Mouse (Mus musculus) hindbrain, embryonic 13.5 days (tissue): ENCODE results near the gene Spata18. TPM values are rescaled to one million over a fixed set of nuclear protein-coding genes. Genes with fewer than 3 reads are reported as not detected.

Experiments
- ATAC-seq: fragments of 200-750 bp; cut with Nextera tagmentation; 2 replicates; pipeline ENCODE4 v1.8.0; 2017; ENCODE audit warnings: moderate TSS enrichment; ENCODE audit not compliant: low FRiP score
- H3K27ac ChIP-seq: fragments of 300-500 bp; sonication (generic); 2 replicates; pipeline ENCODE4 v1.5.1; 2015; ENCODE audit warnings: inconsistent platforms, mild to moderate bottlenecking, moderate library complexity
- H3K27me3 ChIP-seq: fragments of 300-500 bp; sonication (generic); 2 replicates; pipeline ENCODE4 v1.6.1; 2015; ENCODE audit warnings: mild to moderate bottlenecking, inconsistent platforms
- H3K36me3 ChIP-seq: fragments of 300-500 bp; sonication (generic); 2 replicates; pipeline ENCODE4 v1.6.1; 2015; ENCODE audit warnings: mild to moderate bottlenecking, inconsistent platforms
- H3K4me1 ChIP-seq: fragments of 300-500 bp; sonication (generic); replicated peaks from 2 replicates; pipeline ENCODE4 v1.6.1; 2015; ENCODE audit warnings: inconsistent platforms
- H3K4me2 ChIP-seq: fragments of 300-500 bp; sonication (generic); 2 replicates; pipeline ENCODE4 v1.6.1; 2015; ENCODE audit warnings: inconsistent platforms, mild to moderate bottlenecking, moderate library complexity
- H3K4me3 ChIP-seq: fragments of 300-500 bp; sonication (generic); 2 replicates; pipeline ENCODE4 v1.5.1; 2015; ENCODE audit warnings: mild to moderate bottlenecking, inconsistent platforms
- H3K9ac ChIP-seq: fragments of 300-500 bp; sonication (generic); 2 replicates; pipeline ENCODE4 v1.6.1; 2015; ENCODE audit warnings: mild to moderate bottlenecking, inconsistent platforms
- H3K9me3 ChIP-seq: fragments of 300-500 bp; sonication (generic); 2 replicates; pipeline ENCODE4 v1.6.1; 2016; ENCODE audit warnings: inconsistent platforms
- WGBS: fragments of 180-500 bp; shearing (Covaris S2); methylation state at CpG from one replicate; pipeline ENCODE4 v1.1.7; 2015; 5-methylcytosine and 5-hydroxymethylcytosine counted together
- polyA plus RNA-seq: library from polyadenylated mRNA; unstranded; fragments of >200 nt; fragmentation: Nextera tagmentation; extraction: Ambion mirVana; gene quantifications from 2 replicates; pipeline ENCODE4 v1.2.1, GENCODE M21; 2015

Spata18 gene
- polyA plus RNA-seq, 1 experiment from 2014 or later, result 1.4 TPM

GRCm38 (mm10) chr5:73675604-73676003, 24.4 kb downstream of the Spata18 start:
- Histone ChIP-seq H3K27ac (no peak overlapping the region), H3K36me3 (no peaks in the 10 kb centered on the region), H3K4me2 (no peak overlapping the region), H3K4me1 (no peaks in the 10 kb centered on the region), H3K9me3 (no peaks in the 10 kb centered on the region), H3K4me3 (no peak overlapping the region), H3K27me3 (no peaks in the 10 kb centered on the region), H3K9ac (no peak overlapping the region)
- no peak for ATAC-seq
- WGBS, result 90% methylated on average over 3 of the region's 3 CpGs

DNA sequence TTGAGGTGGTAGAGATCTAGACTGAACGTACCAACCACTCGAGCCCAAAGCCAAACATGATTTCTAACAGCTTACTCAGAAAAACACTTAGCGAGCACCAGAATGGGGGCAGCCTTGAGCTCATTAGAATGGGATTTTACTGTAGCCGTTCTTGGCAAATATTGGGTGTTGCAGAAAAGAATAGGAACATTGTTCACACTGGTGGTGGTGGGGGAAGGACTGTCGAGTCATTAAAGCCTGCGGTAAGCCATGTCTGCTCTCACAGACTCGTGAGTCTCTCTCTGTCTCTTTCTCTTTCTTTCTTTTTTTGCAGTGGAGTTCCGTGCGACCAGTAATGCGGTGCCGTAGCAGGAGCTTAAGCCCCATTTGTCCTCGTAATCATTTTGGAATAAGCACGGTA, 25.4 kb downstream of the Spata18 start:
- Histone ChIP-seq H3K4me3 (no peak overlapping the region), H3K9me3 (no peaks in the 10 kb centered on the region), H3K27me3 (no peaks in the 10 kb centered on the region), H3K4me2 (no peak overlapping the region), H3K27ac (no peak overlapping the region), H3K4me1 (no peaks in the 10 kb centered on the region), H3K9ac (no peak overlapping the region), H3K36me3 (no peaks in the 10 kb centered on the region)
- WGBS, result 73% methylated on average over 13 of the region's 13 CpGs
- ATAC-seq, result no peak

DNA sequence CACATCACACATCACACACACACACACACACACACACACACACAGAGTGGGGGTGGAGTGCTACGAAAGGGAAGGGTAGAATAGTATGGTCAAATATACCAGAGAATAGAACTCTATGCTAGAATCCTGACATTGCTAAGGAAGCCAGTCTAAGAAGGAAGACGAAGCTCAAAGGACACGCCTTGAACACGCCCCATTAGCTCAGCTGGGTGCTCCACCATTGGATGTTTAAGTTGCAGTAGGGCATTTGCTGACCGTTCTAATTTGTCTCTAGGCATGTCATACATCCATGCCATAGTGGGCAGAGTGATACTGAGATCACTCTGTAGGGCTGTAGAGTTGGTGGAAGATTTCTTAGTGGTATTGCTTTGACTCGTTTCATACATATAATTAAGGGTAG, 32.0 kb downstream of the Spata18 start:
- no peaks in the 10 kb centered on the region for H3K9me3 ChIP-seq
- H3K9ac ChIP-seq, result no peak overlapping the region
- no peak overlapping the region for H3K27ac ChIP-seq
- no peak for ATAC-seq
- no peaks in the 10 kb centered on the region for H3K27me3 ChIP-seq
- H3K4me2 ChIP-seq, result no peak overlapping the region
- 86% methylated on average over 6 of the region's 6 CpGs for WGBS
- H3K4me3 ChIP-seq, result no peak overlapping the region
- no peaks in the 10 kb centered on the region for H3K36me3 ChIP-seq
- no peaks in the 10 kb centered on the region for H3K4me1 ChIP-seq

DNA sequence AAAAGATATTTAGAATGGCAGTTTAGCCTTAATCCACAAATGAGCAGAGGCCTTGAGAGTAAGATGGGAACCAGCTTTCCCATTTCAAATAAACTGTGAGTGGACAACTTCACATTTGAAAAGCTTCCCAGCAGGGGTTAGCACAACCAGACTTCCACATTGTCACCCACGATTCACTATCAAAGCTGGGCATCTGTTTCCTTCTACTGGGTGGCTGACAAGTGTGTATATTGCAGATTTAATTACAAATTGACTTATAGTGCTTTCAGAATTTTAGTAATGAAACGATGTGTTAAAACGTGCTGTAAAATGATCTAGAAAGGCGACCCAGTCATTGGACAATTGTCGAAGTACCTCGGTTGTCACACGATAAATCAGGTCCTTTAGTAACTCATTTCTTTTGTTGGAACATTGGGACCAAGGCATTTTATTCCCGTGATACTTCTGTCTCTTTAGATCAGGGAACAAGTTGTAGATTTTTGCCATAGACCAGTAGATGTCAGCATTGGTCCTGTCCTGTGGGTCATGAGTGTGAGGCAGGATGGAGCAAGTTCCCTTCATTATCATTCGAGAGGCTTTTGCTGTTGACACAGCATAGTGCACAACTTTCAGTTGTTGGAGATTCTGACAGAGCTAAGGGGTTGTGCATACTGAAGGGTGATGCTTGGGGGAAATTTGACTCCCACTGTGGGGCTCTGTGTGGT, 32.7 kb downstream of the Spata18 start:
- no peak for ATAC-seq
- WGBS, result 55% methylated on average over 9 of the region's 9 CpGs

GRCm38 (mm10) chr5:73686149-73686548, 35.0 kb downstream of the Spata18 start:
- Histone ChIP-seq H3K27ac (no peak overlapping the region), H3K4me1 (no peaks in the 10 kb centered on the region), H3K4me3 (no peak overlapping the region), H3K9ac (no peak overlapping the region), H3K4me2 (no peak overlapping the region), H3K36me3 (no peaks in the 10 kb centered on the region), H3K27me3 (no peaks in the 10 kb centered on the region), H3K9me3 (no peaks in the 10 kb centered on the region)
- WGBS, result 27% methylated on average over 4 of the region's 4 CpGs
- ATAC-seq, result no peak

More for the DNA sequence above, 32.7 kb downstream of the Spata18 start:
- H3K9me3 ChIP-seq, result no peaks in the 10 kb centered on the region
- no peak overlapping the region for H3K4me2 ChIP-seq
- H3K9ac ChIP-seq, result no peak overlapping the region
- H3K36me3 ChIP-seq, result no peaks in the 10 kb centered on the region
- no peaks in the 10 kb centered on the region for H3K4me1 ChIP-seq
- H3K27ac ChIP-seq, result no peak overlapping the region
- H3K4me3 ChIP-seq, result no peak overlapping the region
- H3K27me3 ChIP-seq, result no peaks in the 10 kb centered on the region

DNA sequence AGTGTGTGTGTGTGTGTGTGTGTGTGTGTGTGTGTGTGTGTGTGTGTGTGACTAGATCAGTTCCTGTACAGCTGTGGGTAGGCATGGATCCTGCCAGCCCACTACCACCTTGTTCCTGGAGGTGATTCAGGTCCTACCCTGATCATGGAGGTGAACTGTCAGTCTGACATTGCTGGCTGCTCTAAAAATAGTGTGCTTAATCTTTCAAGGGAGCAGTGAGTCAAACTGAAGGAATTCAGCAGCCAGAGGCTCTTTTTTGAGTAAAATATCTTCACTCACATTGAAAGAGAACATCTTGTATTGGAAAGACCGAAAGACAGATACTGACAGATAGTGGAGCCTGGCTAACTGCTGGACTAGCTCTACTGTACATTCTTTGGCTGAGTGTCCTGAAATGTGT, 37.4 kb downstream of the Spata18 start:
- Histone ChIP-seq H3K4me1 (no peaks in the 10 kb centered on the region), H3K9ac (no peak overlapping the region), H3K27me3 (no peaks in the 10 kb centered on the region), H3K4me2 (no peak overlapping the region), H3K4me3 (no peak overlapping the region), H3K27ac (no peak overlapping the region), H3K9me3 (no peaks in the 10 kb centered on the region), H3K36me3 (no peaks in the 10 kb centered on the region)
- no peak for ATAC-seq
- WGBS, result 97% methylated on average over 1 of the region's 1 CpGs

GRCm38 (mm10) chr5:73690146-73690545, 39.0 kb downstream of the Spata18 start:
- Histone ChIP-seq H3K36me3 (no peaks in the 10 kb centered on the region), H3K9me3 (no peaks in the 10 kb centered on the region), H3K4me2 (no peak overlapping the region), H3K9ac (no peak overlapping the region), H3K27me3 (no peaks in the 10 kb centered on the region), H3K4me3 (no peak overlapping the region), H3K4me1 (no peaks in the 10 kb centered on the region), H3K27ac (no peak overlapping the region)
- 50% methylated on average over 2 of the region's 2 CpGs for WGBS
- ATAC-seq, result no peak

- WGBS, result 40% methylated on average over 15 of the region's 15 CpGs
- ATAC-seq, result no peak
- Histone ChIP-seq H3K4me1 (no peaks in the 10 kb centered on the region), H3K4me3 (no peak overlapping the region), H3K36me3 (no peaks in the 10 kb centered on the region), H3K9ac (no peak overlapping the region), H3K27me3 (no peaks in the 10 kb centered on the region), H3K9me3 (no peaks in the 10 kb centered on the region), H3K4me2 (no peak overlapping the region), H3K27ac (no peak overlapping the region)
These were observed 40.7 kb downstream of the Spata18 start for GRCm38 (mm10) chr5:73691723-73692520.

DNA sequence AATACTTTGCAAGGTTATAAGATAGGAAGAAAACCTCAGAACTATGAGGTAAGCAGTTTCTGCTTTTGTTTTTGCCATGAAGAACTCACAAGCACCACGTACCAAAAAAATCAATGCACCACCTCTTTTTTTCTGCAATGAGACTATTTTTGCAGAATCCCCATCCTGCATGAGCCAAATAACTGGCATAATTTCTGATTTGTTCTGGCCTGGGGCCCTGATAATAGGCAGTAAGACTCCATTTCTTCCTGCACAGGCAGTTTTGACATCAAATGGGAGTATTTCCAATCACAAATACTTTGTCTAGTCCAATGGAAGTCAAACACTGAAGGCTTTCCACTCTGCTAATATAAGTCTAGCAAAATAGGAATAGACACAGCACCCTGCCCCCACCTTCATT, 42.6 kb downstream of the Spata18 start:
- ATAC-seq, result no peak
- 85% methylated on average over 1 of the region's 1 CpGs for WGBS
- Histone ChIP-seq H3K4me1 (no peaks in the 10 kb centered on the region), H3K9me3 (no peaks in the 10 kb centered on the region), H3K4me3 (no peak overlapping the region), H3K36me3 (no peaks in the 10 kb centered on the region), H3K4me2 (no peak overlapping the region), H3K9ac (no peak overlapping the region), H3K27me3 (no peaks in the 10 kb centered on the region), H3K27ac (no peak overlapping the region)

DNA sequence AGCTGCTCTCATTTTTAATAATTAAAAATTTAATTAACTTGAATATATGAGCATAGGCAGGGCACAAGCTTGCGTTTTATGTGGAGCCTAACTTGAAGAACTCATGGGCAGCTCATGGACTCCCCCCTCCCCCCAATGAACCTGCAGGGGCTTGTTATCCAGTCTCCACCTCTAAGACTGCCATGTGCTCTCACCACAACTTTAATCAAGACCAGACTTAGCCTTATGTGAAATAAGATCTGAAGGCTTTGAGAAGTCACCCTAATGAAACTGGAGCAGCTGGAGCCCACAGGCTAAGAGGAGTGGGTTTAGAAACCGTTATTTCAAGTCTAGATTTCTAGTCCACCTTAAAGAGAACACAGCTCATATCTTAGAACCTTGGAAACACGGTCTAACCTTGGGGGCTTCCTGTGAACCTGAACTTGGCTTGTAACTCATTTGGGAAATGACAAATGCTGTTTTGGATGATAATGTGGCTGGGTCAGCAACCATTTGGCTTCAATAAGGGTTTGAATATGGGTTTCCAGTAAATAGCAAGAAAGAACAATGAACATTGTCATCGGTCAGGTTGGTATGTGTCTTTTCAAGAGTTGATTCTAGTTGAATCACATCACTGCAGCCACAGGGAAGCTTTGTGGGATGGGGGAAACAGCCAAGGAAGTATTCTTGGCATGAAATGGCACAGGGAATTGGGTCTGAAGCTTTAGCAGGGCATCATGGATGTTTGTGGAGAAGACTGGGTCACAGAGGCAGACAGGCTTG, 43.3 kb downstream of the Spata18 start:
- H3K9ac ChIP-seq, result no peak overlapping the region
- H3K27me3 ChIP-seq, result no peaks in the 10 kb centered on the region
- H3K36me3 ChIP-seq, result no peaks in the 10 kb centered on the region
- ATAC-seq, result no peak
- no peak overlapping the region for H3K27ac ChIP-seq
- WGBS, result 77% methylated on average over 4 of the region's 4 CpGs
- no peaks in the 10 kb centered on the region for H3K4me1 ChIP-seq
- H3K4me3 ChIP-seq, result no peak overlapping the region
- no peak overlapping the region for H3K4me2 ChIP-seq
- no peaks in the 10 kb centered on the region for H3K9me3 ChIP-seq

DNA sequence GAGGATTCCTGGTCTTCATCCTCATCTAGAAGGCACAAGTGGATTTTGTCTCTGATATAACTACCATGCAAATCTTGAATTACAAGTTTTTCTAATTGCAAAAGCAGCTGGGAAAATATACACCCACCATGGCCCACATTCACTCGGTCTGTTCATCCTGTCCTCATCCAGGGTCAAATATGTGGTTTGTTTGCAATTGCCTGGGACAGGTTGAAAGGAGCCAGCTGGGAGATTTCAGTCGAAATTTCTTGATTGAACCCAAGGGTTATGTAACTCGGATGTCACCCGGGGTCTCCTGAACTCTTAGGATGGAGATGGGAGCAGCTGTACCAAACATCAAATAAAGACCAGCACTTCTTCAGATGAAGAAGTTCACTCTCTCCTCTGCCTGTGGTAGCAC, 46.5 kb downstream of the Spata18 start:
- H3K9ac ChIP-seq, result no peak overlapping the region
- no peak overlapping the region for H3K4me3 ChIP-seq
- no peaks in the 10 kb centered on the region for H3K9me3 ChIP-seq
- ATAC-seq, result no peak
- no peak overlapping the region for H3K27ac ChIP-seq
- no peaks in the 10 kb centered on the region for H3K36me3 ChIP-seq
- WGBS, result 79% methylated on average over 4 of the region's 4 CpGs
- no peaks in the 10 kb centered on the region for H3K27me3 ChIP-seq
- no peak overlapping the region for H3K4me2 ChIP-seq
- no peaks in the 10 kb centered on the region for H3K4me1 ChIP-seq

- H3K4me2 ChIP-seq, result no peak overlapping the region
- WGBS, result 75% methylated on average over 17 of the region's 17 CpGs
- no peak overlapping the region for H3K27ac ChIP-seq
- no peaks in the 10 kb centered on the region for H3K27me3 ChIP-seq
- H3K4me1 ChIP-seq, result no peaks in the 10 kb centered on the region
- H3K9me3 ChIP-seq, result no peaks in the 10 kb centered on the region
- H3K9ac ChIP-seq, result no peak overlapping the region
- no peaks in the 10 kb centered on the region for H3K36me3 ChIP-seq
- ATAC-seq, result no peak
- no peak overlapping the region for H3K4me3 ChIP-seq
These were observed 50.1 kb downstream of the Spata18 start for GRCm38 (mm10) chr5:73701063-73701890.
